Mouse (Mus musculus) G1E (cell line): ENCODE results near the gene Tbcb.

Experiments
- CTCF ChIP-seq: IDR thresholded peaks from 2 replicates; pipeline ENCODE4 v1.5.1; 2012; ENCODE audit warnings: low read depth, low read length, inconsistent platforms, mixed read lengths
- GATA1 ChIP-seq: IDR thresholded peaks from 2 replicates; pipeline ENCODE4 v1.6.1; 2012; ENCODE audit warnings: borderline replicate concordance, low read length, inconsistent platforms, mixed read lengths

GRCm38 (mm10) chr7:30278911-30279310 is 46.8 kb upstream of the Tbcb start:
- TF ChIP-seq CTCF (no peak), GATA1 (no peak)
